Comparison of ENCODE assay signal across 28 mouse cellular contexts in the genomic region with DNA sequence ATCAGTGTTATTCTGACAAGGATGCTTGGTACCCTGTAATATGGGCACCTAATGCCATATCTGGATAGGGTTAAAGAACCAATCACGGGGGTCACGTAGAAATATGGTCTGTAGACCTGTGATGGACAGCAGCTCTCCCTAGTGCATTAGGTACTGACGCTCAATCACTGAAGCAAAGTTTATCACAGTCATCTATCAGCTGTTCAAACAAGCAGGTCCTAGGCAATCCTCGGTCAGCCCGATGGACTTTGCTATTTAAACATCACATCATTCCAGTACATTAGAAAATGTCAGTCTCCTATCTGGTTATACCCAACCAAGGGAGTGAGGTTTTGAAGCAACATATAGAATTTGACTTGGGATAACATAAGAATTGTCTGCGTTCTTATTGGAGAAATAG.
DNase-seq lines count a peak whose midpoint lies in the region; ATAC-seq and TF ChIP-seq lines count a peak whose summit lies in the region.
"Had no signal": no experiment of that assay in that cellular context is flagged by ENCODE, and none has a peak within 500 bp of the region (broad histone marks: within the 10 kb centered on the region; RNA-seq: fewer than 3 reads in every experiment).

No protein-coding gene starts in this region.

- no peak for TF ChIP-seq CTCF in liver, postnatal 0 days (IDR thresholded peaks at IDR 0.05; ENCODE audit: low read depth)

- no peak for DNase-seq in liver, postnatal 0 days
- DNase-seq in hindbrain, embryonic 14.5 days (ENCODE audit: low spot score), result no peak
- DNase-seq in cerebellum, adult 18-20 months, result no peak
- DNase-seq: adrenal gland, adult 8-10 months; adrenal gland, postnatal 14 days; adrenal gland, postnatal 36 days; B cell, adult 2 months; cerebellum, adult 11-12 months; cerebellum, adult 8-10 months; cerebellum, adult 9-11 months; cerebellum, postnatal 14 days; cerebellum, postnatal 36 days; embryo, embryonic 11 days had no signal

- H3K4me1 ChIP-seq in intestine, embryonic 16.5 days (ENCODE audit: control insufficient read depth, insufficient read depth, low read length), result no peaks in the 10 kb centered on the region
- H3K4me1 ChIP-seq in intestine, embryonic 15.5 days (replicated peaks), result no peaks in the 10 kb centered on the region
- H3K4me1 ChIP-seq in liver, embryonic 12.5 days, result no peaks in the 10 kb centered on the region
- H3K4me1 ChIP-seq in liver, embryonic 15.5 days (replicated peaks), result no peaks in the 10 kb centered on the region
- no peaks in the 10 kb centered on the region; the same call in 1 of the 2 replicates for H3K4me1 ChIP-seq in liver, postnatal 0 days (ENCODE audit: insufficient read depth)
- H3K4me1 ChIP-seq in hindbrain, embryonic 14.5 days (replicated peaks; ENCODE audit: control insufficient read depth, insufficient read depth, low read length), result no peaks in the 10 kb centered on the region
- H3K4me1 ChIP-seq: embryonic facial prominence, embryonic 13.5 days; embryonic facial prominence, embryonic 15.5 days; forebrain, embryonic 12.5 days had no signal

- no peak overlapping the region for H3K27ac ChIP-seq in intestine, embryonic 16.5 days (ENCODE audit: low read length)
- H3K27ac ChIP-seq in intestine, embryonic 15.5 days, result no peak overlapping the region
- H3K27ac ChIP-seq in liver, embryonic 12.5 days, result no peak overlapping the region
- H3K27ac ChIP-seq in liver, embryonic 15.5 days (replicated peaks), result no peak overlapping the region
- H3K27ac ChIP-seq in liver, postnatal 0 days (ENCODE audit: low read depth), result no peak overlapping the region
- no peak overlapping the region for H3K27ac ChIP-seq in hindbrain, embryonic 14.5 days
- H3K27ac ChIP-seq: embryonic facial prominence, embryonic 13.5 days; embryonic facial prominence, embryonic 15.5 days; forebrain, embryonic 10.5 days; forebrain, embryonic 12.5 days had no signal

- no peak overlapping the region for H3K9ac ChIP-seq in intestine, embryonic 16.5 days (ENCODE audit: low read depth, low read length)
- no peak overlapping the region for H3K9ac ChIP-seq in intestine, embryonic 15.5 days
- no peak overlapping the region for H3K9ac ChIP-seq in liver, embryonic 12.5 days
- no peak overlapping the region for H3K9ac ChIP-seq in liver, embryonic 15.5 days
- no peak overlapping the region for H3K9ac ChIP-seq in liver, postnatal 0 days (replicated peaks)
- no peak overlapping the region for H3K9ac ChIP-seq in hindbrain, embryonic 14.5 days
- H3K9ac ChIP-seq: embryonic facial prominence, embryonic 13.5 days; embryonic facial prominence, embryonic 15.5 days; forebrain, embryonic 12.5 days had no signal

- no peak overlapping the region for H3K4me3 ChIP-seq in intestine, embryonic 16.5 days (ENCODE audit: low read length)
- H3K4me3 ChIP-seq in intestine, embryonic 15.5 days (replicated peaks), result no peak overlapping the region
- H3K4me3 ChIP-seq in liver, embryonic 12.5 days, result no peak overlapping the region
- no peak overlapping the region for H3K4me3 ChIP-seq in liver, embryonic 15.5 days (replicated peaks)
- no peak overlapping the region for H3K4me3 ChIP-seq in liver, postnatal 0 days (ENCODE audit: low read depth, low read length)
- no peak overlapping the region for H3K4me3 ChIP-seq in hindbrain, embryonic 14.5 days (replicated peaks; ENCODE audit: low read length)
- H3K4me3 ChIP-seq: embryonic facial prominence, embryonic 13.5 days; embryonic facial prominence, embryonic 15.5 days; erythroblast, embryonic 14.5 days; forebrain, embryonic 10.5 days; forebrain, embryonic 12.5 days had no signal

- peak; percentile 33; the same call in 1 of the 2 replicates for ATAC-seq in intestine, embryonic 16.5 days
- no peak for ATAC-seq in intestine, embryonic 15.5 days
- peak; percentile 58 for ATAC-seq in liver, embryonic 12.5 days
- ATAC-seq in liver, embryonic 15.5 days (ENCODE audit: insufficient read depth), result peak; percentile 65; the same call in 1 of the 2 replicates
- ATAC-seq in liver, postnatal 0 days, result peak; percentile 65
- no peak for ATAC-seq in hindbrain, embryonic 14.5 days (ENCODE audit: low FRiP score)
- ATAC-seq: activated CD4-positive, CD25-positive, alpha-beta regulatory T cell, adult 4 months; CD4-positive, CD25-positive, alpha-beta regulatory T cell, adult 4 months; forebrain, embryonic 14.5 days; Patski had no signal

- H3K9me3 ChIP-seq in intestine, embryonic 16.5 days (ENCODE audit: control insufficient read depth, low read length), result no peaks in the 10 kb centered on the region
- H3K9me3 ChIP-seq in intestine, embryonic 15.5 days, result no peaks in the 10 kb centered on the region
- H3K9me3 ChIP-seq in liver, embryonic 12.5 days (replicated peaks), result no peaks in the 10 kb centered on the region
- H3K9me3 ChIP-seq in liver, embryonic 15.5 days (replicated peaks), result no peaks in the 10 kb centered on the region
- no peaks in the 10 kb centered on the region for H3K9me3 ChIP-seq in liver, postnatal 0 days (ENCODE audit: low read length)
- H3K9me3 ChIP-seq in hindbrain, embryonic 14.5 days (ENCODE audit: control insufficient read depth, low read length), result no peaks in the 10 kb centered on the region
- H3K9me3 ChIP-seq: embryonic facial prominence, embryonic 13.5 days; embryonic facial prominence, embryonic 15.5 days; forebrain, embryonic 10.5 days; forebrain, embryonic 12.5 days had no signal

- no peaks in the 10 kb centered on the region for H3K27me3 ChIP-seq in intestine, embryonic 16.5 days (replicated peaks; ENCODE audit: control insufficient read depth, insufficient read depth, low read length)
- no peaks in the 10 kb centered on the region for H3K27me3 ChIP-seq in intestine, embryonic 15.5 days (replicated peaks)
- no peaks in the 10 kb centered on the region for H3K27me3 ChIP-seq in liver, embryonic 12.5 days (replicated peaks)
- no peaks in the 10 kb centered on the region for H3K27me3 ChIP-seq in liver, embryonic 15.5 days
- no peaks in the 10 kb centered on the region for H3K27me3 ChIP-seq in liver, postnatal 0 days (ENCODE audit: insufficient read depth, low read length)
- H3K27me3 ChIP-seq in hindbrain, embryonic 14.5 days (ENCODE audit: control insufficient read depth, insufficient read depth, low read length), result no peaks in the 10 kb centered on the region
- H3K27me3 ChIP-seq: CH12.LX; embryonic facial prominence, embryonic 13.5 days; embryonic facial prominence, embryonic 15.5 days; forebrain, embryonic 12.5 days had no signal

- WGBS in intestine, embryonic 16.5 days, result 71% methylated on average over 6 of the region's 6 CpGs
- whole genome bisulfite sequencing in intestine, embryonic 15.5 days, result 68% methylated on average over 6 of the region's 6 CpGs
- WGBS in liver, embryonic 12.5 days (ENCODE audit: insufficient replicate concordance), result 60% methylated on average over 6 of the region's 6 CpGs
- WGBS in liver, embryonic 15.5 days (ENCODE audit: insufficient replicate concordance), result 61% methylated on average over 6 of the region's 6 CpGs
- WGBS in liver, postnatal 0 days (ENCODE audit: insufficient replicate concordance), result 61% methylated on average over 6 of the region's 6 CpGs
- WGBS in hindbrain, embryonic 14.5 days, result 89% methylated on average over 6 of the region's 6 CpGs

- no peak overlapping the region for H3K4me2 ChIP-seq in intestine, embryonic 16.5 days (ENCODE audit: low read depth, low read length)
- H3K4me2 ChIP-seq in intestine, embryonic 15.5 days (replicated peaks), result no peak overlapping the region
- no peak overlapping the region for H3K4me2 ChIP-seq in liver, embryonic 12.5 days
- no peak overlapping the region for H3K4me2 ChIP-seq in liver, embryonic 15.5 days
- no peak overlapping the region for H3K4me2 ChIP-seq in liver, postnatal 0 days (ENCODE audit: low read depth, low read length)
- no peak overlapping the region for H3K4me2 ChIP-seq in hindbrain, embryonic 14.5 days (replicated peaks)
- H3K4me2 ChIP-seq: embryonic facial prominence, embryonic 13.5 days; embryonic facial prominence, embryonic 15.5 days; forebrain, embryonic 12.5 days had no signal

- no peaks in the 10 kb centered on the region for H3K36me3 ChIP-seq in intestine, embryonic 16.5 days (ENCODE audit: control insufficient read depth, insufficient read depth, low read length)
- H3K36me3 ChIP-seq in intestine, embryonic 15.5 days, result no peaks in the 10 kb centered on the region
- H3K36me3 ChIP-seq in liver, embryonic 12.5 days, result no peaks in the 10 kb centered on the region
- no peaks in the 10 kb centered on the region for H3K36me3 ChIP-seq in liver, embryonic 15.5 days (replicated peaks)
- no peaks in the 10 kb centered on the region for H3K36me3 ChIP-seq in liver, postnatal 0 days (replicated peaks; ENCODE audit: insufficient read depth, low read length)
- no peaks in the 10 kb centered on the region for H3K36me3 ChIP-seq in hindbrain, embryonic 14.5 days (replicated peaks; ENCODE audit: control insufficient read depth, insufficient read depth)
- H3K36me3 ChIP-seq: embryonic facial prominence, embryonic 13.5 days; embryonic facial prominence, embryonic 15.5 days; forebrain, embryonic 10.5 days; forebrain, embryonic 12.5 days; G1E had no signal

- no peak for TF ChIP-seq EP300 in liver, postnatal 0 days (IDR thresholded peaks at IDR 0.05; ENCODE audit: low read depth)

Comparison
In these comparisons a context has a peak if more than half of its experiments do, and no peak if none do; other contexts are left out.
1. ATAC-seq: peak in intestine, embryonic 16.5 days (single experiment), liver, embryonic 12.5 days (single experiment), liver, embryonic 15.5 days (single experiment) and liver, postnatal 0 days (single experiment); none in intestine, embryonic 15.5 days (single experiment) and hindbrain, embryonic 14.5 days (single experiment).